Mouse (Mus musculus) midbrain, embryonic 12.5 days (tissue): ENCODE results near the gene Psmb2. TPM values are rescaled to one million over a fixed set of nuclear protein-coding genes. Genes with fewer than 3 reads are reported as not detected.

ENCODE experiments used
- ATAC-seq: fragments of 200-750 bp; cut with Nextera tagmentation; 2 replicates; pipeline ENCODE4 v1.8.0; 2017; ENCODE audit warnings: low read depth, moderate TSS enrichment, moderate library complexity; ENCODE audit not compliant: low FRiP score
- H3K27ac ChIP-seq: fragments of 300-500 bp; sonication (generic); replicated peaks from 2 replicates; pipeline ENCODE4 v1.5.1; 2016; ENCODE audit warnings: mild to moderate bottlenecking
- H3K27me3 ChIP-seq: fragments of 300-500 bp; sonication (generic); 2 replicates; pipeline ENCODE4 v1.6.1; 2016; ENCODE audit warnings: mild to moderate bottlenecking
- H3K36me3 ChIP-seq: fragments of 300-500 bp; sonication (generic); 2 replicates; pipeline ENCODE4 v1.6.1; 2016
- H3K4me1 ChIP-seq: fragments of 300-500 bp; sonication (generic); 2 replicates; pipeline ENCODE4 v1.6.1; 2016
- H3K4me2 ChIP-seq: fragments of 300-500 bp; sonication (generic); replicated peaks from 2 replicates; pipeline ENCODE4 v1.6.1; 2016; ENCODE audit warnings: mild to moderate bottlenecking, moderate library complexity
- H3K4me3 ChIP-seq: fragments of 300-500 bp; sonication (generic); 2 replicates; pipeline ENCODE4 v1.5.1; 2016; ENCODE audit warnings: mild to moderate bottlenecking
- H3K9ac ChIP-seq: fragments of 300-500 bp; sonication (generic); replicated peaks from 2 replicates; pipeline ENCODE4 v1.6.1; 2016; ENCODE audit warnings: mild to moderate bottlenecking, moderate library complexity
- H3K9me3 ChIP-seq: fragments of 300-500 bp; sonication (generic); 2 replicates; pipeline ENCODE4 v1.6.1; 2016; ENCODE audit warnings: mild to moderate bottlenecking
- WGBS: fragments of 180-500 bp; shearing (Covaris S2); methylation state at CpG from one replicate; pipeline ENCODE4 v1.1.7; 2016; 5-methylcytosine and 5-hydroxymethylcytosine counted together
- polyA plus RNA-seq: library from polyadenylated mRNA; unstranded; fragments of >200 nt; fragmentation: Nextera tagmentation; extraction: Ambion mirVana; gene quantifications from 2 replicates; pipeline ENCODE4 v1.2.1, GENCODE M21; 2016

Psmb2 gene
- polyA plus RNA-seq, 1 experiment from 2014 or later: 435 TPM

DNA sequence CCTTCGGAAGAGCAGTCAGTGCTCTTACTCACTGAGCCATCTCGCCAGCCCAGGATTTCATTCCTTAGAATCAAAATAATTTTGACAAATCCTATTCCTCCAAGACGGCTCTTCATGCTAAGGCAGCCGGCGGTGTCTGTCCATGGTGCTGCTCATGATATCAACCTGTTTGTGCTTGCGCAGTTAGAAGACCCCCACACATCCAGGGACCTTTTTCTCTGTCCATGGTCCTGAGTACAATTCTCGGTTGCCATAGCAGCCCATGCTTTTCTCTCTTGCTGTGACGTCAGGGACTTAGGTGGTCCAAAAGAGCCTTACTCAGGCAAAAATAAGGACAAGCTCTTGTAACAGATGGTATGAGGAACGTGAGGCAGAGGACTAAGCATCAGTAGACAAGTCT lies 22.1 kb upstream of the Psmb2 start:
- Histone ChIP-seq H3K9ac (no peak overlapping the region), H3K4me2 (no peak overlapping the region), H3K9me3 (no peaks in the 10 kb centered on the region), H3K4me1 (no peaks in the 10 kb centered on the region), H3K4me3 (no peak overlapping the region), H3K27me3 (peaks cover 35% of the 10 kb centered on the region), H3K27ac (no peak overlapping the region), H3K36me3 (no peaks in the 10 kb centered on the region)
- no peak for ATAC-seq
- 18% methylated on average over 9 of the region's 9 CpGs for WGBS

DNA sequence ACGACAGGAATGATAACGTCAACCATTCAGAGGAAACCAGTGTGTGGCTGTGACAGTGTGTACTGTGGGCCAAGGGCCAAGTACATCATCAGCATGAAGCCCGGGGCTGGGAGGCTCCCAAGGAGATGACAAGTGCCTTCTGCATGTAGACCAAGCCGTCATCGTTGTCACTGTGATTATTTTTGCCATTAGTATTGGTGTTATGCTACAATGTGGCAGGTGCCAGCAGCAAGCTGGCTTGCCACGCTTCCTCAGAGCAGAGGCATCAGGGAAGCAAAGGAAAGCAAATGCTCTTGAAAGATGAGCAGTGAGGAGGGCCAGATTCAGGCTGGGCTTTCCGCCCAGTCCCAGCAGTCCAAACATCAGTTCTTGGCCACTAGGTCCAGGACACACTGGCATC lies 16.2 kb upstream of the Psmb2 start:
- no peak overlapping the region for H3K4me2 ChIP-seq
- H3K36me3 ChIP-seq: no peaks in the 10 kb centered on the region
- no peaks in the 10 kb centered on the region for H3K4me1 ChIP-seq
- H3K4me3 ChIP-seq: no peak overlapping the region
- WGBS: 86% methylated on average over 7 of the region's 7 CpGs
- H3K27ac ChIP-seq: no peak overlapping the region
- H3K9ac ChIP-seq: no peak overlapping the region
- no peaks in the 10 kb centered on the region for H3K9me3 ChIP-seq
- ATAC-seq: no peak
- H3K27me3 ChIP-seq: peaks cover 43% of the 10 kb centered on the region

DNA sequence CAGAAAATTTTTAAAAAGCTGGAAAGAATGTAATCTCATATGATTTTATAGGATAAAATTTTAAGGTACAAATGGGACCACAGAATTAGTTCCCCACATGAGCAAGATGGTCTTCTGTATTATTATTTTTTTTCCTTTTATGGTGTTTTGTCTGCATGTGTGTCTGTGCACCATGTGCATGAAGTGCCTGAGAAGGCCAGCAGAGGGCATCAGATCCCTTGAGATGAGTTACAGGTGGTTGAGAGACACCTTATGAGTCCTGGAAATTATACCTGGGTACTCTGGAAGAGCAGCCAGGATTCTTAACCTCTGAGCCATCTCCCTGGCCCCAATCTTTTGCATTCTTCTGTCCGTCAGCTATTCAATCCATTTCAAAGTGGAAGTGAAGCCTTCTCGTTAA lies 10.4 kb upstream of the Psmb2 start:
- Histone ChIP-seq H3K27ac (no peak overlapping the region), H3K27me3 (0 out of 2 replicates have a peak, but pooled peaks cover 11% of the 10 kb centered on the region), H3K9me3 (peaks cover 5% of the 10 kb centered on the region; the same call in 1 of the 2 replicates), H3K4me1 (no peaks in the 10 kb centered on the region), H3K9ac (no peak overlapping the region), H3K36me3 (no peaks in the 10 kb centered on the region), H3K4me3 (no peak overlapping the region), H3K4me2 (no peak overlapping the region)
- 91% methylated on average over 2 of the region's 2 CpGs for WGBS
- ATAC-seq: no peak

DNA sequence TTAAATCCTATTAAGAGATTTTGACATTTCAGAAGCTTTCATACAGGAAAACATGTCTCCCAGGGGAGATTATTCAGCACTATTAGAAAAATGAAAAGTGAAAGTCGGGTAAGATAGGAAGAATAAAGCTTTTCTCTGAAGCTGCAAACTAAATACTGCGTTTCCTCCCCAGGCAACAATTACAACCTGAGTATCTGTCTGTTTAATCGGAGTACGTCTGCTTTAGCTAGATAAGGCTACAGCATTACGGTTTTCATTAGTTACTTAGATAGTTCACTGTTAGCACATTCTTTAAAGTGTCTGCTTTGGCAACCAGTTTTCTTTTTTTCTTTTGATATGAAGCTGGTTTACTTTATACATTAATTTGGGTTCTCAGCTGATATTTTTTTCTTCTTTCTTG lies 4.9 kb downstream of the Psmb2 start:
- Histone ChIP-seq H3K36me3 (peaks cover 31% of the 10 kb centered on the region), H3K4me3 (no peak overlapping the region), H3K27me3 (no peaks in the 10 kb centered on the region), H3K4me2 (no peak overlapping the region), H3K27ac (no peak overlapping the region), H3K9me3 (no peaks in the 10 kb centered on the region), H3K4me1 (peaks cover 7% of the 10 kb centered on the region), H3K9ac (no peak overlapping the region)
- ATAC-seq: no peak
- 86% methylated on average over 5 of the region's 5 CpGs for WGBS

DNA sequence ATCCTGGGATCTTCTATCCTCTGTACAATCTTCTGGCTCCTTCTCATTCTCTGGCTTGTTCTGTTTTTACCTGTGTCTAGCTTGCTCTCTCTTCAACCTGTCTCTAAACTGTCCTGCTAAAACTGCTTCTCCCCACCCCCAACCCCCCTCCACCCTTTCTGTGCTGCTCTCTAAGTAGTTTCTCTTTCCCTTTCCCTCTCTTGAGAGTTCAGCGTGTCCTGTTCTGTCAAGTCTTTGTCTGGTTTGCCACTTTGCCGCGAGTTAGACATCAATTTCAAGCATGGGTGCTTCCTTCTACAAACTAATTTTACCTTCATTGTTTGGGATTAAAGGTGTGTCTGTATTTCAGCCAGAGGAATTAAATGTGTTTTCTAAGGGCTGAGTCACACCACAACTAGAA lies 5.7 kb downstream of the Psmb2 start:
- H3K27ac ChIP-seq: no peak overlapping the region
- H3K4me2 ChIP-seq: no peak overlapping the region
- peaks cover 5% of the 10 kb centered on the region for H3K4me1 ChIP-seq
- H3K27me3 ChIP-seq: no peaks in the 10 kb centered on the region
- H3K4me3 ChIP-seq: no peak overlapping the region
- WGBS: 65% methylated on average over 3 of the region's 3 CpGs
- H3K36me3 ChIP-seq: peaks cover 37% of the 10 kb centered on the region
- no peak for ATAC-seq
- H3K9ac ChIP-seq: no peak overlapping the region
- no peaks in the 10 kb centered on the region for H3K9me3 ChIP-seq

DNA sequence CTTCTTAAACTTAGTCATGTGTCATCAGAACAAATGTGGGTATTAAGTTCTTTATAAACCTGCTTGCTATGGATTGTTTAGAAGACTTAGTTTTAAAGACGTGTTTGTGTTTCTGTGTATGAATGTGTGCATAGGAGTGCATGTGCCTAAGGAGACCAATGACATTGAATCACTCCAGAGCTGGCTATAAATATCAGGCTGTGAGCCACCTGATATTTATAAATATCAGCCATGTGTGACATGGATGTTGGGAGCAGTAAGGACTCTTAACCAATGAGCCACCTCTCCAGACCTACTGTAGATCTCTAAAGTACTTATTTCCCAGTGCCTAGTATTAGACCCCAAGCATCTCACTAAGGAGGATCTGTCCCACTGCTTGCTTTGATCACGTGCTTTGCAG lies 12.0 kb downstream of the Psmb2 start:
- WGBS: 91% methylated on average over 2 of the region's 2 CpGs
- no peak overlapping the region for H3K4me3 ChIP-seq
- no peak overlapping the region for H3K27ac ChIP-seq
- no peaks in the 10 kb centered on the region for H3K9me3 ChIP-seq
- no peak overlapping the region for H3K9ac ChIP-seq
- H3K4me1 ChIP-seq: no peaks in the 10 kb centered on the region
- peaks cover 41% of the 10 kb centered on the region for H3K36me3 ChIP-seq
- no peak overlapping the region for H3K4me2 ChIP-seq
- ATAC-seq: no peak
- no peaks in the 10 kb centered on the region for H3K27me3 ChIP-seq

DNA sequence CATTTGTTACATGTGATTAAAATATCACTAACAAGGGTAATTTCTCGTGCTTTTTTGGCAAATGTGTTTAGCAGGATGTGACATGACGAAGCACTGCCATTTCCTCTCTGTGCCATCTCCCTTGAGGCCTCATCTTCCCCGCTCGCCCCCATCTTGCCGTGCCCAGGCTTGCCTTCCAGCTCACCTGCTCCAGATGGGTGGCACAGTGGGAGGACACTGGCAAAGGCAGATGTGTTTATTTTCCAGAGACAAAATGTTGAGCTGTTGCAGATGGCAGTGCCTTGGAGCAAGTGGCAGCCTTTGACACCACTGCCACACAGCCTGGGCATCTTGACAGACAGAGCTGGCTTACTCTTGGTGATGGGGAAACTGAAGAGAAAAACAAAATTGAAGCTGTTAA lies 15.6 kb downstream of the Psmb2 start:
- Histone ChIP-seq H3K4me3 (no peak overlapping the region), H3K27ac (no peak overlapping the region), H3K36me3 (peaks cover 9% of the 10 kb centered on the region), H3K4me1 (no peaks in the 10 kb centered on the region), H3K4me2 (no peak overlapping the region), H3K9me3 (no peaks in the 10 kb centered on the region), H3K9ac (no peak overlapping the region), H3K27me3 (no peaks in the 10 kb centered on the region)
- 95% methylated on average over 5 of the region's 5 CpGs for WGBS
- no peak for ATAC-seq

DNA sequence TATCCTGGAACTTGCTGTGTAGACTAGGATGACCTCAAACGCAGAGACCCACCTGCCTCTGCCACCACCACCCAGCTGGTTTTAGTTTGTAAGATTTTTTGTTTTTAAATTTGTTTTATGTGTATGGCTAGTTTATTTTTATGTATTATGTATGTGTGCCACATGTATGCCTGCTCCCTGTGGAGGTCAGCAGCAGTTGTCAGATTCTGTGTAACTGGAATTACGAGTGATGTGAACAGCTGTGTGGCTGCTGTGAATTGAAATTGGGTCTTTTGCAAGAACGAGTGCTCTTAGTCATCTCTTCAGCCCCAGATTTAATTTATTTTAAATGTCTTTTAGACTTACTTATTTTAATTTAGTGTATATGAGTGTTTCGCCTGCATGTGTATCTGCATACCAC lies 19.5 kb downstream of the Psmb2 start:
- no peaks in the 10 kb centered on the region for H3K4me1 ChIP-seq
- 88% methylated on average over 4 of the region's 4 CpGs for WGBS
- no peak overlapping the region for H3K4me2 ChIP-seq
- H3K9ac ChIP-seq: no peak overlapping the region
- no peak overlapping the region for H3K27ac ChIP-seq
- H3K4me3 ChIP-seq: no peak overlapping the region
- no peaks in the 10 kb centered on the region for H3K27me3 ChIP-seq
- H3K36me3 ChIP-seq: peaks cover 10% of the 10 kb centered on the region
- ATAC-seq: no peak
- no peaks in the 10 kb centered on the region for H3K9me3 ChIP-seq

DNA sequence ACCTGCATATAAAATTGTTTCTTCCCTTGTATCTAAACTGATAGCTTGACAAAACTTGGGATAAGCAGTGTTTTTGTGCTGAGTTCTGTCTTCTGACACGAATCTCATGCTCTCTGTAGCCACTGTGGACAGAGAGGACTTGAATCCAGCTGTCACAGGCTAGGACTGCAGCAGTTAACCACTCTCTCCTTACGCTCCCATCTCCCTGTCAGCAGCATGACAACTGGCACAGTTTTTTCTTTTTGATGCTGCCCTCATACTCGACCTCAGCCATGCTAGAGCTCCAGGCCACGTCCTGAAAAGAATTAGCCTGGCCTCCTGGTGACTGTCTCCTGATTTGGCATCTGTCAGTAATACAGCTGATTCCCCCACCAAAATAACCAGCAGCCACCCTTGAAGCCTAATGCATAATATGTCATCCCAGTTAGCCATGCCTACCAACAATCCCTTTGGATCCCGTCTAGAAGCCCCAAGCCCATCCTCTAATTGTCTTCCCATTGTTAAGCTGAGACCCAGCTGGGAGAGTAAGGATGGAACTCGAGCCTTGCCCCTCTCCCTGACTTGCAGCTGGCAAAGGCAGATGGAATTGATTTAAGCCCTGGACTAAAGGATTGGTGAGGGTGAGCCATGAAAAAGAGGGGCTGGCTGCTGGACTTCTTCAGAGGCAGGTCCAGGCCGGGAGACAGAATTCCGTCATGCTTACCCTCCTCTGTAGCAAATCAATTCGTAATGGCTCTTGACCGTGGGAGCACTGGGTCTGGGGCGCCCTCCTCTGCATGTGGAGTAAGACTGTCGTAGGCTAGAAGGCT lies 29.4 kb downstream of the Psmb2 start:
- 37% methylated on average over 12 of the region's 12 CpGs for WGBS
- Histone ChIP-seq H3K4me2 (no peak overlapping the region), H3K4me3 (no peak overlapping the region), H3K9me3 (no peaks in the 10 kb centered on the region), H3K36me3 (peaks cover 55% of the 10 kb centered on the region), H3K9ac (0 out of 2 replicates have a peak overlapping the region, but pooled peaks have one; percentile 6), H3K27me3 (0 out of 2 replicates have a peak, but pooled peaks cover 5% of the 10 kb centered on the region), H3K27ac (peak overlapping the region; percentile 61), H3K4me1 (peaks cover 6% of the 10 kb centered on the region; the same call in 1 of the 2 replicates)
- ATAC-seq: peak; percentile 95

DNA sequence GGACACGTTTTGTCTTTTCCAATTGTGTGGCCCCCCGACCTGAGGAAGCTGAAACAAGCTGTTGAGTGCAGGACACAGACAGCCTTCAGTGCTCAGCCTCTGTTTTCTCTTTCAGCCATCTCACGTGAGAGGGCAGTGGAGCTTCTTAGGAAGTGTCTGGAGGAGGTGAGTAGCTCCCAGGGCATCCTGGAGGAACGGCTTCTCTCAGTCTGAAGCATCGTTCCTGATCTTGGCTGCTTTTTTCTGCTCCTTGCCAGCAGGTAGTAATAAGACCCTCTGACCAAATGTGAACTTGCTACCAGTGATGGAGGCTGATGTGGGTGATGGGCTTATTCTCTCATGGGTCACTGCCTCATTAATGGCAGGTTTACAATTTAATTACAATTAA lies 30.0 kb downstream of the Psmb2 start:
- 0 out of 2 replicates have a peak, but pooled peaks cover 5% of the 10 kb centered on the region for H3K27me3 ChIP-seq
- no peak overlapping the region for H3K4me2 ChIP-seq
- H3K36me3 ChIP-seq: peaks cover 49% of the 10 kb centered on the region
- no peak overlapping the region for H3K4me3 ChIP-seq
- ATAC-seq: no peak
- peak overlapping the region; percentile 61 for H3K27ac ChIP-seq
- H3K9me3 ChIP-seq: no peaks in the 10 kb centered on the region
- peaks cover 6% of the 10 kb centered on the region; the same call in 1 of the 2 replicates for H3K4me1 ChIP-seq
- 44% methylated on average over 5 of the region's 5 CpGs for WGBS
- H3K9ac ChIP-seq: no peak overlapping the region

DNA sequence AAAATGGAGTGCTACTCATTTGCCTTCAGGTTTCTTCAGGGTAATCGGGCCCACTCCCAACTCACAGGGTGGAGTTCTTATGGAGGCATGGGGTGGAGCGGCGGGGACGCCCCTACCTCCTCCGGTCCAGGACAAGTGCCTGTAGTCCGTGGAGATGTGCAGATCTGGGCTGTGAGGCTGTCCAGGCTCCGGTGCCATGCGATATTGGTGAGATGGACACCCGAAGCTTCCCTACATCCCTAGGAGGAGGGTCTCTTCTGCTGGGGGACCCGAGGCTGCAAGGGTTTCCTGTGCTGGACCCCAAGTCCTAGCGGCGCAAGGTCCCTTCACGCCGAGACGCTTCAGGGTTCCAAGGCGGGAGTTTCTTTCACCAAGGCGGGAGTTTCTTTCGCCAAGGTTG lies 54.7 kb downstream of the Psmb2 start:
- 2% methylated on average over 18 of the region's 18 CpGs for WGBS
- ATAC-seq: no peak
- peak overlapping the region; percentile 24 for H3K4me3 ChIP-seq

DNA sequence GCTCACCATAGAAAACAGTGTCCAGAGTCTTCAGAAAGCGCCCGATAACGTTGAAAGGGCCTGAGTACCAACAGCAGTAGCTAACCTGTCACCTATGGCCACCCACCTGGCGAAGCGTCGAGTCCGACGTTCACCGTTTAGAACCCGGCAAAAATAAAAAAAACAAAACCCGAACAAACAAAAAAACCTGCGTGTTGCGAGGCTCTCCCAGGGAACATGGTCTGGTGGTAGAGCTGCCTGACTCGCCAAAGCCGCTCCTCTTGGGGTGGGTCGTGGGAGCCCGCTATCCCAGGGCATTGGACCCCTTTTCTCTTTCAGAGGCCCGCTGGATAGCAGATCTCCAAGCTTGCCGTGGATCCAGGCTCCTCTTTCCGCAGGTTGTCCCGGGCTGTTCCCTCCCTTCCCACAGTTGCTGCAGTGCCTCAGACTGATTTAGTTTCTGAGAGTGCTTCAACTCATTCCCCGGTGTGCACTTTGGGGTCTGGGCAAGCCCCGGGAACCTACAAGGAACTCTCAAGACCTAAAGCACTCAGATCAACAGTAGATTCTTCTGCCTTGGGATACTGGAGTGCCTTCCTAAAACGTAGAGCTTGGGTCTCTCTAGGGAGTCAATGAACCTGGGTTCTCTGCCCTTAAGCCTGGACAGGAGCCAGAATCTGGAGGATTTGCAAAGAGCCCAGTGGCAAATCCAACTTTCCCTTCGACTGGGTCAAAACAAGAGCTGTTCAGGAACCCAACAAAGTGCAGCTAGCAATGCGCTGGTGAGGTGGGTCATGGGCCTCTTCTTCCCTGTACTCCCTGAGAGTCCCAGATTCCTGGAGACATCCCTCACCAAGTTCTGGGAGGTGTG lies 55.3 kb downstream of the Psmb2 start:
- Histone ChIP-seq H3K27ac (no peak overlapping the region), H3K4me3 (peak overlapping the region; percentile 24), H3K27me3 (peaks cover 90% of the 10 kb centered on the region), H3K36me3 (no peaks in the 10 kb centered on the region), H3K4me2 (peak overlapping the region; percentile 36), H3K4me1 (peaks cover 22% of the 10 kb centered on the region), H3K9me3 (no peaks in the 10 kb centered on the region), H3K9ac (no peak overlapping the region)
- no peak for ATAC-seq
- WGBS: 3% methylated on average over 26 of the region's 26 CpGs

More for the DNA sequence above, 54.7 kb downstream of the Psmb2 start:
- Histone ChIP-seq H3K27ac (no peak overlapping the region), H3K9me3 (no peaks in the 10 kb centered on the region), H3K27me3 (peaks cover 84% of the 10 kb centered on the region), H3K36me3 (no peaks in the 10 kb centered on the region), H3K4me2 (peak overlapping the region; percentile 36), H3K9ac (peak overlapping the region; percentile 15; the same call in 1 of the 2 replicates), H3K4me1 (peaks cover 22% of the 10 kb centered on the region)
